Mouse (Mus musculus) MEL (cell line): ENCODE measurements around the gene Defb48. TPM values are rescaled to one million over a fixed set of nuclear protein-coding genes. Genes with fewer than 3 reads are reported as not detected.

ENCODE experiments used
- DNase-seq: peaks from one replicate; pipeline ENCODE4 v3.0.0; 2011; ENCODE audit warnings: low read depth, low spot score
- H3K27ac ChIP-seq: 2 replicates; pipeline ENCODE4 v1.5.1; 2012; ENCODE audit warnings: low read depth, mild to moderate bottlenecking, control low read depth, low read length, moderate library complexity; ENCODE audit not compliant: control insufficient read depth
- H3K27me3 ChIP-seq, 2 experiments: fragments of 150-350 bp in 1 of 2; sonication (generic) in 1 of 2; 2 replicates each; pipeline ENCODE4 v1.6.1; 2012; ENCODE audit warnings: low read length in 2 of 2, mild to moderate bottlenecking in 2 of 2, improper control_type of control experiment in 1 of 2, moderate library complexity in 1 of 2; ENCODE audit not compliant: insufficient read depth in 2 of 2, control insufficient read depth in 1 of 2
- H3K36me3 ChIP-seq, 2 experiments: 2 replicates each; pipeline ENCODE4 v1.6.1; 2012 to 2014; ENCODE audit warnings: low read length in 2 of 2, improper control_type of control experiment in 1 of 2, inconsistent platforms in 1 of 2, mild to moderate bottlenecking in 1 of 2; ENCODE audit not compliant: insufficient read depth in 2 of 2, control insufficient read depth in 1 of 2
- H3K4me1 ChIP-seq, 2 experiments: fragments of 150-350 bp in 1 of 2; sonication (generic) in 1 of 2; 2 replicates each; pipeline ENCODE4 v1.6.1; 2012; ENCODE audit warnings: low read length in 2 of 2, improper control_type of control experiment in 1 of 2, mild to moderate bottlenecking in 1 of 2; ENCODE audit not compliant: insufficient read depth in 2 of 2, control insufficient read depth in 1 of 2
- H3K4me3 ChIP-seq, 2 experiments: fragments of 150-350 bp in 1 of 2; sonication (generic) in 1 of 2; 2 replicates each; pipeline ENCODE4 v1.5.1; 2012; ENCODE audit warnings: low read depth in 2 of 2, low read length in 2 of 2, mild to moderate bottlenecking in 2 of 2, moderate library complexity in 2 of 2, control low read depth in 1 of 2, improper control_type of control experiment in 1 of 2; ENCODE audit not compliant: control insufficient read depth in 1 of 2, insufficient read depth in 1 of 2
- H3K79me2 ChIP-seq: 2 replicates; pipeline ENCODE4 v1.6.1; 2012; ENCODE audit warnings: mild to moderate bottlenecking, low read length, moderate library complexity; ENCODE audit not compliant: control insufficient read depth, poor library complexity, insufficient read depth
- H3K9ac ChIP-seq: 2 replicates; pipeline ENCODE4 v1.6.1; 2012; ENCODE audit warnings: low read depth, mild to moderate bottlenecking, control low read depth, low read length, moderate library complexity; ENCODE audit not compliant: control insufficient read depth, poor library complexity, severe bottlenecking
- H3K9me3 ChIP-seq: fragments of 150-350 bp; sonication (generic); replicated peaks from 2 replicates; pipeline ENCODE4 v1.6.1; 2012; ENCODE audit warnings: mild to moderate bottlenecking, low read length, improper control_type of control experiment, moderate library complexity; ENCODE audit not compliant: insufficient read depth
- BHLHE40 ChIP-seq: IDR thresholded peaks from 2 replicates; pipeline ENCODE4 v1.6.1; 2012; ENCODE audit warnings: low read depth, mild to moderate bottlenecking, inconsistent platforms, low read length, improper control_type of control experiment, borderline replicate concordance
- CHD2 ChIP-seq: IDR thresholded peaks from 2 replicates; pipeline ENCODE4 v1.6.1; 2011; ENCODE audit warnings: low read length, improper control_type of control experiment
- ELF1 ChIP-seq: IDR thresholded peaks from 2 replicates; pipeline ENCODE4 v1.6.1; 2014; ENCODE audit warnings: low read depth, mild to moderate bottlenecking, inconsistent platforms, low read length, improper control_type of control experiment, moderate library complexity
- ETS1 ChIP-seq: IDR thresholded peaks from 2 replicates; pipeline ENCODE4 v1.6.1; 2012; ENCODE audit warnings: low read depth, mild to moderate bottlenecking, inconsistent platforms, low read length, improper control_type of control experiment, moderate library complexity
- GATA1 ChIP-seq: IDR thresholded peaks from 2 replicates; pipeline ENCODE4 v1.6.1; 2011; ENCODE audit warnings: low read depth, low read length, improper control_type of control experiment
- KAT2A ChIP-seq: conservative IDR thresholded peaks from 2 replicates; pipeline ENCODE4 v1.6.1; 2012; ENCODE audit warnings: low read depth, low read length, improper control_type of control experiment, inconsistent platforms
- MAX ChIP-seq: IDR thresholded peaks from 2 replicates; pipeline ENCODE4 v1.6.1; 2011; ENCODE audit warnings: low read length, improper control_type of control experiment
- MAZ ChIP-seq: IDR thresholded peaks from 2 replicates; pipeline ENCODE4 v1.6.1; 2012; ENCODE audit warnings: low read depth, mild to moderate bottlenecking, inconsistent platforms, low read length, improper control_type of control experiment
- MXI1 ChIP-seq: IDR thresholded peaks from 2 replicates; pipeline ENCODE4 v1.6.1; 2011; ENCODE audit warnings: mild to moderate bottlenecking, low read depth, low read length, improper control_type of control experiment
- MYB ChIP-seq: IDR thresholded peaks from 2 replicates; pipeline ENCODE4 v1.6.1; 2011; ENCODE audit warnings: mild to moderate bottlenecking, low read depth, low read length, improper control_type of control experiment
- NELFE ChIP-seq: IDR thresholded peaks from 2 replicates; pipeline ENCODE4 v1.6.1; 2011; ENCODE audit warnings: low read depth, low read length, improper control_type of control experiment
- POLR2AphosphoS2 ChIP-seq: IDR thresholded peaks from 2 replicates; pipeline ENCODE4 v1.6.1; 2011; ENCODE audit warnings: low read length, improper control_type of control experiment
- POLR2AphosphoS5 ChIP-seq: IDR thresholded peaks from 2 replicates; pipeline ENCODE4 v1.6.1; 2012; ENCODE audit warnings: low read depth, borderline replicate concordance, mild to moderate bottlenecking, inconsistent platforms, low read length, moderate library complexity, mixed read lengths
- SMC3 ChIP-seq: IDR thresholded peaks from 2 replicates; pipeline ENCODE4 v1.6.1; 2011; ENCODE audit warnings: low read depth, low read length, improper control_type of control experiment
- TBP ChIP-seq: IDR thresholded peaks from 2 replicates; pipeline ENCODE4 v1.8.0; 2011; ENCODE audit warnings: low read depth, low read length, improper control_type of control experiment
- ZMIZ1 ChIP-seq: IDR thresholded peaks from 2 replicates; pipeline ENCODE4 v1.6.1; 2012; ENCODE audit warnings: low read depth, mild to moderate bottlenecking, inconsistent platforms, low read length, improper control_type of control experiment, moderate library complexity
- polyA plus RNA-seq, 2 experiments: library from polyadenylated mRNA; stranded (reverse) in 1 of 2; unstranded in 1 of 2; fragments of >175 nt in 1 of 2; fragments of >200 nt in 1 of 2; gene quantifications; 2 replicates each; pipeline versions ENCODE4 v1.2.1 to v1.2.4; 2012; ENCODE audit warnings: low replicate concordance in 2 of 2, low read depth in 1 of 2; ENCODE audit not compliant: insufficient read length in 2 of 2, insufficient read depth in 1 of 2, missing spikeins in 1 of 2
- total RNA-seq: library from RNA; depleted of rRNA; stranded (reverse); fragments of 300-350 nt; gene quantifications from 2 replicates; pipeline ENCODE4 v1.2.3, GENCODE M21; 2012; rRNA removed

Gene Defb48
- total and polyA plus RNA-seq, 3 experiments, result not detected

DNA sequence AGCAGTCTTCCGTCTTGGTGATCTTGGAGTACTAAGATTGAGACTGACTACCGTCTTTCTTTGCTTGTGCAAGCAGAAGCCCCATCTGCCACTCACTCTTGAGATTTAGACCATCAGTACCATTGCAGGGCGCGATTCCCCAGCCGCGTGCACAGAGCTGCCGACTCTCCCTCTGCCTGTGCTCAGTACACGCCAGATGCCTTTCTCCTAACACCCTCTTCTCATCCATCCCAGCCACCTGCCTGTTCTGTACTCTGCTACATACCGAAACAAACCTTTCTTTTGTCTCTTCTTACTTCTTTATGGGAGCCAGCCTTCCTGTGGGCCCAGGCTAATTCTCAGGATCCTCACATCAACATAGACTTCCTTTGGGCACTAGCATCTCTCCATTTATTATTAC lies 48.9 kb downstream of the Defb48 start:
- Histone ChIP-seq H3K9ac (no peak overlapping the region), H3K36me3 (no peaks in the 10 kb centered on the region), H3K9me3 (no peaks in the 10 kb centered on the region), H3K79me2 (no peaks in the 10 kb centered on the region), H3K4me3 (no peak overlapping the region), H3K4me1 (no peaks in the 10 kb centered on the region), H3K27ac (no peak overlapping the region), H3K27me3 (no peaks in the 10 kb centered on the region)
- DNase-seq, result no peak
- TF ChIP-seq ETS1 (no peak), MAX (no peak), POLR2AphosphoS2 (no peak), SMC3 (no peak), TBP (no peak)

DNA sequence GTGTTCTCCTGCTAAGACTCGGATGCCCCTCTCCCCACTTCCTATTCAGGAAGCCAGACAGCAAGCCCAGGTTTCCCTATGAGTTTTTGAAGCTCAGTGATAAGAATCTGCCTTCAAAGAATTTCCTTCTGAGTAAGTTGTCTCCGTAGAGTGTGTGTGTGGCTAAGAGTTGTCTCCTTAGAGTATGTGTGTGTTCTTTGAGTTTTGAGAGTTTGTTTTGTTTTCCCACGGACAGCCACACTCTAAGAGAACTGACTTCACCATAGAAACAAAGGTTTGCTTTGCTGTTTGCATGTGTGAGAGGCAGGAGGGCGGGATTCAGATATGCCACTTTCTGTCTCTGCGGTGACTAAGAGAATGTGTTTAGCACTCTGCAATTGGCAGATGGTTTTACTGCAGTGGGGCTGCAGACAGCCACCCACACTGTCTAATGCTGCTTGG lies 56.2 kb downstream of the Defb48 start:
- H3K4me1 ChIP-seq, result no peaks in the 10 kb centered on the region
- DNase-seq, result no peak
- TF ChIP-seq NELFE, result no peak
- TF ChIP-seq MYB, result no peak
- TF ChIP-seq CHD2, result no peak
- no peak for TF ChIP-seq POLR2AphosphoS5
- no peak for TF ChIP-seq MXI1
- no peak for TF ChIP-seq ZMIZ1
- TF ChIP-seq GATA1, result no peak
- TF ChIP-seq ELF1, result no peak
- no peak for TF ChIP-seq BHLHE40
- TF ChIP-seq MAZ, result no peak
- TF ChIP-seq KAT2A, result no peak
- no peaks in the 10 kb centered on the region for H3K9me3 ChIP-seq
- H3K27ac ChIP-seq, result no peak overlapping the region
- H3K27me3 ChIP-seq, result no peaks in the 10 kb centered on the region
- H3K4me3 ChIP-seq, result no peak overlapping the region
- no peaks in the 10 kb centered on the region for H3K79me2 ChIP-seq
- H3K9ac ChIP-seq, result no peak overlapping the region
- no peaks in the 10 kb centered on the region for H3K36me3 ChIP-seq

Other genes with a start within 250 kb of the Defb48 start
- 29.1 and 31.0 TPM in 2 replicates for gene Ints6, start 223.3 kb downstream of the Defb48 start, total RNA-seq
- 100 to 1,000 TPM in 1 of 2 experiments, 10 to 100 TPM in 1; 27.4 to 150 TPM for gene Ints6, start 223.3 kb downstream of the Defb48 start, polyA plus RNA-seq
- 2.7 and 3.3 TPM in 2 replicates for gene Wdfy2, start 146.8 kb downstream of the Defb48 start, total RNA-seq
- gene Wdfy2, start 146.8 kb downstream of the Defb48 start, polyA plus RNA-seq, result 1 to 10 TPM in 1 of 2 experiments, not detected in 1; 4.1 TPM
- not detected in 2 replicates for gene Defb47, start 13.6 kb upstream of the Defb48 start, total RNA-seq
- not detected for gene Defb47, start 13.6 kb upstream of the Defb48 start, polyA plus RNA-seq
- gene Defb43, start 27.3 kb upstream of the Defb48 start, total RNA-seq, result not detected in 2 replicates
- not detected for gene Defb43, start 27.3 kb upstream of the Defb48 start, polyA plus RNA-seq
- gene Defb42, start 62.5 kb upstream of the Defb48 start, total RNA-seq, result not detected in 2 replicates
- gene Defb42, start 62.5 kb upstream of the Defb48 start, polyA plus RNA-seq, result not detected
- gene Defb30, start 65.5 kb upstream of the Defb48 start, total RNA-seq, result not detected in 2 replicates
- gene Defb30, start 65.5 kb upstream of the Defb48 start, polyA plus RNA-seq, result not detected